Mouse (Mus musculus) midbrain, embryonic 12.5 days (tissue): ENCODE results near the gene Foxr2. TPM values are rescaled to one million over a fixed set of nuclear protein-coding genes. Genes with fewer than 3 reads are reported as not detected.
A peak's percentile ranks its signal among the peaks of the same experiment; 100 is the strongest.

Experiments used
- ATAC-seq: fragments of 200-750 bp; cut with Nextera tagmentation; 2 replicates; pipeline ENCODE4 v1.8.0; 2017; ENCODE audit warnings: low read depth, moderate TSS enrichment, moderate library complexity; ENCODE audit not compliant: low FRiP score
- H3K27ac ChIP-seq: fragments of 300-500 bp; sonication (generic); replicated peaks from 2 replicates; pipeline ENCODE4 v1.5.1; 2016; ENCODE audit warnings: mild to moderate bottlenecking
- H3K27me3 ChIP-seq: fragments of 300-500 bp; sonication (generic); 2 replicates; pipeline ENCODE4 v1.6.1; 2016; ENCODE audit warnings: mild to moderate bottlenecking
- H3K36me3 ChIP-seq: fragments of 300-500 bp; sonication (generic); 2 replicates; pipeline ENCODE4 v1.6.1; 2016
- H3K4me1 ChIP-seq: fragments of 300-500 bp; sonication (generic); 2 replicates; pipeline ENCODE4 v1.6.1; 2016
- H3K4me2 ChIP-seq: fragments of 300-500 bp; sonication (generic); replicated peaks from 2 replicates; pipeline ENCODE4 v1.6.1; 2016; ENCODE audit warnings: mild to moderate bottlenecking, moderate library complexity
- H3K4me3 ChIP-seq: fragments of 300-500 bp; sonication (generic); 2 replicates; pipeline ENCODE4 v1.5.1; 2016; ENCODE audit warnings: mild to moderate bottlenecking
- H3K9ac ChIP-seq: fragments of 300-500 bp; sonication (generic); replicated peaks from 2 replicates; pipeline ENCODE4 v1.6.1; 2016; ENCODE audit warnings: mild to moderate bottlenecking, moderate library complexity
- H3K9me3 ChIP-seq: fragments of 300-500 bp; sonication (generic); 2 replicates; pipeline ENCODE4 v1.6.1; 2016; ENCODE audit warnings: mild to moderate bottlenecking
- WGBS: fragments of 180-500 bp; shearing (Covaris S2); methylation state at CpG from one replicate; pipeline ENCODE4 v1.1.7; 2016; 5-methylcytosine and 5-hydroxymethylcytosine counted together
- polyA plus RNA-seq: library from polyadenylated mRNA; unstranded; fragments of >200 nt; fragmentation: Nextera tagmentation; extraction: Ambion mirVana; gene quantifications from 2 replicates; pipeline ENCODE4 v1.2.1, GENCODE M21; 2016

The Foxr2 gene
- polyA plus RNA-seq, result 0.26 and 0.63 TPM in 2 replicates

GRCm38 (mm10) chrX:153118486-153118885, at the start of gene Foxr2:
Gene Foxr2, plus strand, starts transcription at chrX:153118786.
- WGBS, result 6% methylated on average over 3 of the region's 3 CpGs
- no peak within 1 kb of the TSS for H3K4me2 ChIP-seq
- no peaks in the 10 kb centered on the region for H3K36me3 ChIP-seq
- peaks cover 12% of the 10 kb centered on the region; the same call in 1 of the 2 replicates for H3K27me3 ChIP-seq
- H3K4me1 ChIP-seq, result no peaks in the 10 kb centered on the region
- H3K9me3 ChIP-seq, result no peaks in the 10 kb centered on the region
- H3K9ac ChIP-seq, result no peak within 1 kb of the TSS
- H3K4me3 ChIP-seq, result no peak within 1 kb of the TSS
- H3K27ac ChIP-seq, result no peak within 1 kb of the TSS
- ATAC-seq, result no peak

- H3K4me1 ChIP-seq, result no peaks in the 10 kb centered on the region
- H3K9ac ChIP-seq, result no peak overlapping the region
- H3K4me3 ChIP-seq, result no peak overlapping the region
- H3K27me3 ChIP-seq, result peaks cover 12% of the 10 kb centered on the region; the same call in 1 of the 2 replicates
- WGBS, result 19% methylated on average over 2 of the region's 2 CpGs
- ATAC-seq, result no peak
- H3K27ac ChIP-seq, result no peak overlapping the region
- H3K4me2 ChIP-seq, result no peak overlapping the region
- no peaks in the 10 kb centered on the region for H3K36me3 ChIP-seq
- H3K9me3 ChIP-seq, result no peaks in the 10 kb centered on the region
Measured at GRCm38 (mm10) chrX:153119013-153119412, 427 bp downstream of the Foxr2 start.

DNA sequence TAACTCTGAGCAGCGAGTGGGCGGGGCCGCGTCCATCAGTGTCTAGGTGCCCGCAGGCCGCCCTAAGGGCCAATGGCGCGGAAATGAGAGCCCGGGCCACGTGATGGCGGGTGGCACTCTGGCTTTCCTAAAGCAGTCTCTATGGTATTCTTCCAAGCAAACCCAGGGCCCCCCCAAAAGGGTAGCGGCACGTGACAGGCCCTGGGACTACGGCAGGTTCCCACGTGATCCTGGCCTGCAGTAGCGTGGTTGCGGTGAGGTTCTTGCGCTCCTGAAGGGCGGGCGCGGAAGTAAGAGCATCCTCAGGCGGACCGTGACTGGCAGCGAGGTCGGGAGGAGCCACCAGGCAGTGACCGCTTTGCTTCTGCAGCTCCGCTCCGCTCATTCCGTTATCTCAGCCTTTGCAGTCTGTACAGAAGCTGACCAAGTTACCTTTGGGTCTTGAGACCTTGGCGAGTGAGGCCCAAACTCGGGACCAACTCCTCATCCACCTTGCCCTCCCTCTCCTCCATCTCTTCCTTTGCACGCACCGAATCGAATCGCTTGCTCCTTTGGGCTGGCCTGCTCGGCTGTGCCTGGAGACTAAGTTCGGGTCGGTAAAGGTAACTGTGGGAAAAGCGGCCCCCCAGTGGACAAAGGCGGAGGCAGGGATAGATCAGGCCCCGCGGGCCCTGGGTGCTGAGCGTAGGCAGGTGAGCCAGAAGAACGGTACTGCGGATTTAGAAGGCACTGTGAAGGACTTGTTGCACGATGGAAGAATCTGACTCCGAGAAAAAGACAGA, 21.3 kb downstream of the Foxr2 start, which contains the start of gene Rragb:
Gene Rragb, plus strand, starts transcription at position 248 of the 782 bp plus-strand sequence.
- peak within 1 kb of the TSS; percentile 57 for H3K9ac ChIP-seq
- 22% methylated on average over 47 of the region's 47 CpGs for WGBS
- H3K4me3 ChIP-seq, result peak within 1 kb of the TSS; percentile 51
- peak; percentile 98 for ATAC-seq
- peak within 1 kb of the TSS; percentile 35; the same call in 1 of the 2 replicates for H3K27ac ChIP-seq
- H3K9me3 ChIP-seq, result no peaks in the 10 kb centered on the region
- peak within 1 kb of the TSS; percentile 52 for H3K4me2 ChIP-seq
- H3K4me1 ChIP-seq, result no peaks in the 10 kb centered on the region
- no peaks in the 10 kb centered on the region for H3K36me3 ChIP-seq
- H3K27me3 ChIP-seq, result peaks cover 10% of the 10 kb centered on the region; the same call in 1 of the 2 replicates

DNA sequence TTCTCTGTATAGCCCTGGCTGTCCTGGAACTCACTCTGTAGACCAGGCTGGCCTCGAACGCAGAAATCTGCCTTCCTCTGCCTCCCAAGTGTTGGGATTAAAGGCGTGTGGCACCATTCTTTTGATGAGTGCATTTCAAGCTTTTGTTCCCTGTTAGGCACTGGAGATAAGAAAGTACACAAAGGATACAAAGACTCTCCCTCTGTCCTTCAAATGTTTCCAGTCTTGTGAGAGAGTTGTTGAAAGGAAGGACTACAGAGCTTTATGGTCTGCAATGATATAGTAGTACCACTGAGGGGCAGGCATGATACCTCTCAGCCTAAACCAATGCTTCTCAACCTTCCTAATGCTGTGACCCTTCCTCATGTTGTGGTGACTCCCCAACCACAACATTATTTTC, 24.1 kb downstream of the Foxr2 start:
- Histone ChIP-seq H3K27me3 (peaks cover 10% of the 10 kb centered on the region; the same call in 1 of the 2 replicates), H3K4me2 (no peak overlapping the region), H3K27ac (no peak overlapping the region), H3K9ac (no peak overlapping the region), H3K36me3 (no peaks in the 10 kb centered on the region), H3K4me3 (no peak overlapping the region), H3K9me3 (no peaks in the 10 kb centered on the region), H3K4me1 (no peaks in the 10 kb centered on the region)
- WGBS, result 42% methylated on average over 3 of the region's 3 CpGs
- ATAC-seq, result no peak

- no peaks in the 10 kb centered on the region for H3K36me3 ChIP-seq
Measured at GRCm38 (mm10) chrX:153151766-153152165, 33.2 kb downstream of the Foxr2 start.

DNA sequence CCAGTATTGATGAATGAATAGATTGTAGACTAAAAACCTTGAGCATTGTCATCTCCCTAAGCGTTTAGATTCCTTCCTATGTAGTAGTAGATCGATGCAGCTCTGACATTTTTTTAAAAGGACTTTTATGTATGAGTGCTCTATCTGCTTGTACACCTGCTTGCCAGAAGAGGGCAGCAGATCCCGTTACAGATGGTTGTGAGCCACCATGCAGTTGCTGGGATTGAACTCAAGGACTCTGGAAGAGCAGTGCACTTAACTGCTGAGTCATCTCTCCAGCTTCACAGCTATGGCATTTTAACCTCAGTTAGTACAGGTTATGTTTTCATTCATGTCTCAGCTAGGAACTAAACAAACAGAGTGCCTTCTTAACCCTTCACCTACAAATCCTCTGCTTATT, 36.7 kb downstream of the Foxr2 start:
- H3K9ac ChIP-seq, result no peak overlapping the region
- H3K4me1 ChIP-seq, result no peaks in the 10 kb centered on the region
- no peak overlapping the region for H3K4me3 ChIP-seq
- no peak overlapping the region for H3K27ac ChIP-seq
- H3K4me2 ChIP-seq, result no peak overlapping the region
- H3K36me3 ChIP-seq, result no peaks in the 10 kb centered on the region
- no peaks in the 10 kb centered on the region for H3K27me3 ChIP-seq
- H3K9me3 ChIP-seq, result no peaks in the 10 kb centered on the region
- no peak for ATAC-seq
- 56% methylated on average over 3 of the region's 3 CpGs for WGBS

More at GRCm38 (mm10) chrX:153151766-153152165, 33.2 kb downstream of the Foxr2 start:
- ATAC-seq, result no peak
- Histone ChIP-seq H3K4me2 (no peak overlapping the region), H3K27me3 (no peaks in the 10 kb centered on the region), H3K9ac (no peak overlapping the region), H3K9me3 (no peaks in the 10 kb centered on the region), H3K27ac (no peak overlapping the region), H3K4me1 (no peaks in the 10 kb centered on the region), H3K4me3 (no peak overlapping the region)
- 17% methylated on average over 1 of the region's 1 CpGs for WGBS

DNA sequence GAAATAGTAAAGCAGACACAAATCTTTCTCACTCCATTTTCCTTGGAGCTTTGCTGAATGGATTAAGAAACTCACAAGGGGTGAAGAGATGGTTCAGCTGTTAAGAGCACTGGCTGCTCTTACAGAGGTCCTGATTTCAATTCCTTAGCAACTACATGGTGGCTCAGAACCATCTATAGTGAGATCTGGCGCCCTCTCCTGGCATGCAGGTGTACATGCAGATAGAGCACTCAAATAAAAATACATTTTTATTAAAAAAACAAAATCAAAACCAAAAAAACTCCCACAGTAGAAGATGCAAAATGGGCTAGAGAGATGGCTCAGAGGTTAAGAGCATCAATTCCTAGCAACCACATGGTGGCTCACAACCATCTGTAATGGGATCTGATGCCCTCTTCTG, 56.2 kb downstream of the Foxr2 start:
- no peak overlapping the region for H3K4me2 ChIP-seq
- H3K4me1 ChIP-seq, result no peaks in the 10 kb centered on the region
- no peak overlapping the region for H3K4me3 ChIP-seq
- WGBS, result 15% methylated on average over 1 of the region's 1 CpGs
- H3K36me3 ChIP-seq, result no peaks in the 10 kb centered on the region
- no peak for ATAC-seq
- H3K9me3 ChIP-seq, result no peaks in the 10 kb centered on the region
- no peak overlapping the region for H3K27ac ChIP-seq
- H3K9ac ChIP-seq, result no peak overlapping the region
- no peaks in the 10 kb centered on the region for H3K27me3 ChIP-seq

- Histone ChIP-seq H3K9ac (no peak overlapping the region), H3K4me2 (no peak overlapping the region), H3K9me3 (no peaks in the 10 kb centered on the region), H3K27ac (no peak overlapping the region), H3K4me3 (no peak overlapping the region), H3K4me1 (no peaks in the 10 kb centered on the region), H3K36me3 (no peaks in the 10 kb centered on the region), H3K27me3 (no peaks in the 10 kb centered on the region)
- WGBS, result 83% methylated on average over 2 of the region's 2 CpGs
- ATAC-seq, result no peak
Measured at GRCm38 (mm10) chrX:153182221-153182620, 63.6 kb downstream of the Foxr2 start.

Other genes with a start within 250 kb of the Foxr2 start
- 4.0 and 5.0 TPM in 2 replicates for gene Usp51, start 112.3 kb upstream of the Foxr2 start, polyA plus RNA-seq
- 96.0 and 98.9 TPM in 2 replicates for gene Mageh1, start 81.2 kb upstream of the Foxr2 start, polyA plus RNA-seq
- 5.8 and 6.4 TPM in 2 replicates for gene Rragb, start 21.2 kb downstream of the Foxr2 start, polyA plus RNA-seq
- 3.3 and 3.8 TPM in 2 replicates for gene Klf8, start 118.7 kb downstream of the Foxr2 start, polyA plus RNA-seq